Mouse (Mus musculus): ENCODE results near the gene Dnajb8. TPM values are rescaled to one million over a fixed set of nuclear protein-coding genes. Genes with fewer than 3 reads are reported as not detected.

Gene Dnajb8
- polyA plus RNA-seq, 1 experiment from 2014 or later: not detected

- Histone ChIP-seq H3K27me3 (replicated peaks) (peaks cover 5% of the 10 kb centered on the region), H3K4me2 (replicated peaks) (no peak overlapping the region), H3K4me3 (no peak overlapping the region), H3K9ac (no peak overlapping the region), H3K9me3 (no peaks in the 10 kb centered on the region), H3K36me3 (no peaks in the 10 kb centered on the region), H3K27ac (no peak overlapping the region), H3K4me1 (no peaks in the 10 kb centered on the region)
- no peak for ATAC-seq (ENCODE audit: low FRiP score, low read depth)
- 47% methylated on average over 6 of the region's 6 CpGs for WGBS
Observed at GRCm38 (mm10) chr6:88215797-88216196, 6.3 kb upstream of the Dnajb8 start.

GRCm38 (mm10) chr6:88216199-88216598 lies 5.9 kb upstream of the Dnajb8 start:
- H3K36me3 ChIP-seq: no peaks in the 10 kb centered on the region
- no peak for ATAC-seq (ENCODE audit: low FRiP score, low read depth)

GRCm38 (mm10) chr6:88219094-88219493 lies 3.0 kb upstream of the Dnajb8 start:
- Histone ChIP-seq H3K36me3 (no peaks in the 10 kb centered on the region), H3K9me3 (no peaks in the 10 kb centered on the region), H3K4me1 (no peaks in the 10 kb centered on the region), H3K27me3 (replicated peaks) (no peaks in the 10 kb centered on the region; the same call in none of the 2 replicates), H3K9ac (no peak overlapping the region), H3K4me3 (no peak overlapping the region), H3K27ac (no peak overlapping the region), H3K4me2 (replicated peaks) (no peak overlapping the region)
- ATAC-seq (ENCODE audit: low FRiP score, low read depth): no peak
- WGBS: 38% methylated on average over 4 of the region's 4 CpGs

More at GRCm38 (mm10) chr6:88216199-88216598, 5.9 kb upstream of the Dnajb8 start:
- no peak overlapping the region for H3K27ac ChIP-seq
- no peak overlapping the region for H3K4me2 ChIP-seq (replicated peaks)
- WGBS: 74% methylated on average over 4 of the region's 4 CpGs
- no peaks in the 10 kb centered on the region for H3K9me3 ChIP-seq
- H3K27me3 ChIP-seq (replicated peaks): peaks cover 5% of the 10 kb centered on the region
- H3K9ac ChIP-seq: no peak overlapping the region
- H3K4me3 ChIP-seq: no peak overlapping the region
- H3K4me1 ChIP-seq: no peaks in the 10 kb centered on the region

GRCm38 (mm10) chr6:88226570-88226994 lies 4.5 kb downstream of the Dnajb8 start:
- no peak overlapping the region for H3K4me2 ChIP-seq (replicated peaks)
- peak; percentile 57; the same call in 1 of the 2 replicates for ATAC-seq (ENCODE audit: low FRiP score, low read depth)
- H3K9me3 ChIP-seq: no peaks in the 10 kb centered on the region
- H3K4me3 ChIP-seq: no peak overlapping the region
- peaks cover 11% of the 10 kb centered on the region; the same call in 1 of the 2 replicates for H3K27me3 ChIP-seq (replicated peaks)
- no peak overlapping the region for H3K9ac ChIP-seq
- H3K4me1 ChIP-seq: peaks cover 6% of the 10 kb centered on the region
- WGBS: 6% methylated on average over 5 of the region's 5 CpGs
- H3K36me3 ChIP-seq: no peaks in the 10 kb centered on the region
- H3K27ac ChIP-seq: no peak overlapping the region

GRCm38 (mm10) chr6:88227537-88227936 lies 5.5 kb downstream of the Dnajb8 start:
- no peak overlapping the region for H3K4me2 ChIP-seq (replicated peaks)
- H3K4me1 ChIP-seq: peaks cover 6% of the 10 kb centered on the region
- no peaks in the 10 kb centered on the region for H3K9me3 ChIP-seq
- no peak overlapping the region for H3K9ac ChIP-seq
- no peaks in the 10 kb centered on the region for H3K36me3 ChIP-seq
- H3K27ac ChIP-seq: no peak overlapping the region
- H3K4me3 ChIP-seq: no peak overlapping the region
- peaks cover 11% of the 10 kb centered on the region; the same call in 1 of the 2 replicates for H3K27me3 ChIP-seq (replicated peaks)
- 40% methylated on average over 7 of the region's 7 CpGs for WGBS
- no peak for ATAC-seq (ENCODE audit: low FRiP score, low read depth)

- Histone ChIP-seq H3K27me3 (replicated peaks) (peaks cover 20% of the 10 kb centered on the region), H3K9me3 (no peaks in the 10 kb centered on the region), H3K27ac (no peak overlapping the region), H3K9ac (no peak overlapping the region), H3K4me3 (no peak overlapping the region), H3K36me3 (no peaks in the 10 kb centered on the region), H3K4me2 (replicated peaks) (no peak overlapping the region), H3K4me1 (peaks cover 6% of the 10 kb centered on the region)
- no peak for ATAC-seq (ENCODE audit: low FRiP score, low read depth)
- 88% methylated on average over 12 of the region's 12 CpGs for WGBS
Observed at GRCm38 (mm10) chr6:88229221-88229620, 7.2 kb downstream of the Dnajb8 start.

- H3K4me1 ChIP-seq: peaks cover 13% of the 10 kb centered on the region
- H3K27ac ChIP-seq: no peak overlapping the region
- H3K4me3 ChIP-seq: no peak overlapping the region
- H3K27me3 ChIP-seq (replicated peaks): peaks cover 34% of the 10 kb centered on the region
- no peaks in the 10 kb centered on the region for H3K36me3 ChIP-seq
- ATAC-seq (ENCODE audit: low FRiP score, low read depth): no peak
- H3K4me2 ChIP-seq (replicated peaks): no peak overlapping the region
- no peaks in the 10 kb centered on the region for H3K9me3 ChIP-seq
- no peak overlapping the region for H3K9ac ChIP-seq
- 84% methylated on average over 7 of the region's 7 CpGs for WGBS
Observed at GRCm38 (mm10) chr6:88231821-88232220, 9.8 kb downstream of the Dnajb8 start.

- Histone ChIP-seq H3K4me2 (replicated peaks) (no peak overlapping the region), H3K27me3 (replicated peaks) (peaks cover 37% of the 10 kb centered on the region)
Observed at GRCm38 (mm10) chr6:88232221-88232620, 10.2 kb downstream of the Dnajb8 start.

GRCm38 (mm10) chr6:88233996-88234395 lies 11.9 kb downstream of the Dnajb8 start:
- no peak for ATAC-seq (ENCODE audit: low FRiP score, low read depth)
- no peak overlapping the region for H3K4me2 ChIP-seq (replicated peaks)
- no peaks in the 10 kb centered on the region for H3K9me3 ChIP-seq
- WGBS: 78% methylated on average over 8 of the region's 8 CpGs
- H3K36me3 ChIP-seq: no peaks in the 10 kb centered on the region
- no peak overlapping the region for H3K4me3 ChIP-seq
- H3K27ac ChIP-seq: no peak overlapping the region
- peaks cover 48% of the 10 kb centered on the region for H3K27me3 ChIP-seq (replicated peaks)
- H3K4me1 ChIP-seq: peaks cover 12% of the 10 kb centered on the region
- no peak overlapping the region for H3K9ac ChIP-seq

More at GRCm38 (mm10) chr6:88232221-88232620, 10.2 kb downstream of the Dnajb8 start:
- 51% methylated on average over 6 of the region's 6 CpGs for WGBS
- no peak overlapping the region for H3K27ac ChIP-seq
- no peak overlapping the region for H3K9ac ChIP-seq
- H3K4me1 ChIP-seq: peaks cover 12% of the 10 kb centered on the region
- no peak overlapping the region for H3K4me3 ChIP-seq
- ATAC-seq (ENCODE audit: low FRiP score, low read depth): no peak
- H3K36me3 ChIP-seq: no peaks in the 10 kb centered on the region
- no peaks in the 10 kb centered on the region for H3K9me3 ChIP-seq

- peaks cover 12% of the 10 kb centered on the region for H3K4me1 ChIP-seq
- peaks cover 49% of the 10 kb centered on the region for H3K27me3 ChIP-seq (replicated peaks)
- H3K4me2 ChIP-seq (replicated peaks): peak overlapping the region; percentile 55
- no peaks in the 10 kb centered on the region for H3K9me3 ChIP-seq
- 19% methylated on average over 8 of the region's 8 CpGs for WGBS
- no peak overlapping the region for H3K4me3 ChIP-seq
- H3K36me3 ChIP-seq: no peaks in the 10 kb centered on the region
- H3K9ac ChIP-seq: no peak overlapping the region
- ATAC-seq (ENCODE audit: low FRiP score, low read depth): no peak
- H3K27ac ChIP-seq: no peak overlapping the region
Observed at GRCm38 (mm10) chr6:88235461-88235860, 13.4 kb downstream of the Dnajb8 start.

GRCm38 (mm10) chr6:88235983-88236382 lies 13.9 kb downstream of the Dnajb8 start:
- WGBS: 2% methylated on average over 17 of the region's 17 CpGs
- Histone ChIP-seq H3K4me1 (peaks cover 12% of the 10 kb centered on the region), H3K36me3 (no peaks in the 10 kb centered on the region), H3K27me3 (replicated peaks) (peaks cover 54% of the 10 kb centered on the region), H3K4me2 (replicated peaks) (peak overlapping the region; percentile 55), H3K27ac (no peak overlapping the region), H3K4me3 (0 out of 2 replicates have a peak overlapping the region, but pooled peaks have one; percentile 13), H3K9me3 (no peaks in the 10 kb centered on the region), H3K9ac (peak overlapping the region; percentile 42; the same call in 1 of the 2 replicates)
- peak; percentile 83 for ATAC-seq (ENCODE audit: low FRiP score, low read depth)

- H3K27ac ChIP-seq: no peak overlapping the region
- no peaks in the 10 kb centered on the region for H3K36me3 ChIP-seq
- H3K4me3 ChIP-seq: no peak overlapping the region
- 9% methylated on average over 7 of the region's 7 CpGs for WGBS
- no peak overlapping the region for H3K9ac ChIP-seq
- peak overlapping the region; percentile 55 for H3K4me2 ChIP-seq (replicated peaks)
- peaks cover 59% of the 10 kb centered on the region for H3K27me3 ChIP-seq (replicated peaks)
- peak; percentile 52 for ATAC-seq (ENCODE audit: low FRiP score, low read depth)
- peaks cover 12% of the 10 kb centered on the region for H3K4me1 ChIP-seq
- H3K9me3 ChIP-seq: no peaks in the 10 kb centered on the region
Observed at GRCm38 (mm10) chr6:88236513-88236912, 14.4 kb downstream of the Dnajb8 start.

- Histone ChIP-seq H3K27me3 (replicated peaks) (peaks cover 45% of the 10 kb centered on the region), H3K36me3 (no peaks in the 10 kb centered on the region), H3K4me2 (replicated peaks) (peak overlapping the region; percentile 20; the same call in 1 of the 2 replicates), H3K9me3 (no peaks in the 10 kb centered on the region), H3K27ac (no peak overlapping the region), H3K4me1 (no peaks in the 10 kb centered on the region), H3K4me3 (no peak overlapping the region), H3K9ac (no peak overlapping the region)
- peak; percentile 49 for ATAC-seq (ENCODE audit: low FRiP score, low read depth)
- under 1% methylated on average over 15 of the region's 15 CpGs for WGBS
Observed at GRCm38 (mm10) chr6:88242604-88243003, 20.5 kb downstream of the Dnajb8 start.

Measured in neural tube, embryonic 12.5 days (tissue).